Mouse (Mus musculus) R1 (cell line): Measurements from ENCODE around the gene Rbx1.
"Not testable (repeated sequence)": the region's sequence is repeated elsewhere in the genome, so short reads cannot be mapped to it uniquely, and the experiment has no call there.

Experiments used
- DNase-seq: peaks from one replicate; pipeline ENCODE4 v3.0.0-alpha.2; 2018; ENCODE audit warnings: low read depth, low spot score

Gene Rbx1

DNA sequence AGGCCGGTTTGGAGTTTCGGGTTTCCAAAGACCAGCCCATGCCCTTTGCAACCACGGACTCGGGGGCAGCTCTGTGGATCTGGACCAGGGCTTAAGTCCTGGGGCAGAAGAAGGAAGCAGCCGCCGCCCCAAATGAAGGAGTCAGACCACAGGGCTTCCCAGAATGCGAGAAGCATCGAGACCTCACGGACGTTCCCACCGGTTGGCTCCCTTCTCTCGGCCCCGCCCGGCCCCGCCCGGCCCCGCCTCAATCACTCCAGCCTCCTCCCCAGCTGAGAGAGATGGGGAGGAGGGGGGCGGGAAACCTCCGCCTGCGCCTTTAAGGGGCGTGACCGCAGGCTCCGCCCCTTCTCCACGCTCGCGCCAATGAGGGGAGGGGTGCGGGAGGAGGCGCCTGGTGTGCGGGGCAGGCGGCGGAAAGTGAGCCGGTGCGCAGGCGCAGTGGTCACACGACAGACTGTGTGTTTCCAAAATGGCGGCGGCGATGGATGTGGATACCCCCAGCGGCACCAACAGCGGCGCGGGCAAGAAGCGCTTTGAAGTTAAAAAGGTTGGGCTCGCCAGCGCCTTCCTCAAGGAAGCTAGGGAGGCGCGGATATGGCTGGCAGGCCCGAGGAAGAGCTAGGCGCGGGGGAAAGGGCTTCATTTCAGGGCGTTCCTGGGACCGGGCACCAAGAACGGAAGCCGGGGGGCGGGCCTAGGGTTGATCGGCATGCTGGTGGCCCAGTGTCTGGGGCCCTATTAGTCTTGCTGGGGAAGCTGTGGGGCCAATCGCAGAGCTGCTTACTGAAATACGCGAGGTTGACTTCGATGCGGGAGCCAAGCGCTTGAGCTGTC, at the start of gene Rbx1:
Gene Rbx1, plus strand, starts transcription at position 396 of the 837 bp plus-strand sequence.
- DNase-seq = peak; percentile 98

- DNase-seq = peak; percentile 87
These were observed 49.3 kb upstream of the Rbx1 start for GRCm38 (mm10) chr15:81416763-81417310.

GRCm38 (mm10) chr15:81418065-81418464, 48.0 kb upstream of the Rbx1 start:
- peak; percentile 54 for DNase-seq

DNA sequence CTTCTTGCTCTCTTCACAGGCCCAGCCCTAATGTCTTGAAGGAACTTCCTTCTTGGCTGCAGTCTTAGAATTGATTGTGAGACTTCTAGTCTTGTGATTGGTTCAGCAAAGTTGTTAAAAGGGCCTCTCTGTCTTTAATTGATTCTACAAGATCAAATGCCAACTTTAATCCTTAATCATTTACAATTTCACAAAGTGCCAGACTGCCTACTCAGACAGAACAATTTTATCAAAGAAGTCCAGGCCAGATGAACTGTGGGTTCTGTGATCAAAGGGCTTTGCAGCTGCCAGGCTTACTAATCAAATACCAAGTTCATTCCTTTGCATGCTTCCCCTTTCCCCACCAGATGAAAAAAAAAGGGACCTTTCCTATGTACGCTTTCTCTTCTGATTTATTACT, 44.6 kb upstream of the Rbx1 start:
- DNase-seq = no peak

DNA sequence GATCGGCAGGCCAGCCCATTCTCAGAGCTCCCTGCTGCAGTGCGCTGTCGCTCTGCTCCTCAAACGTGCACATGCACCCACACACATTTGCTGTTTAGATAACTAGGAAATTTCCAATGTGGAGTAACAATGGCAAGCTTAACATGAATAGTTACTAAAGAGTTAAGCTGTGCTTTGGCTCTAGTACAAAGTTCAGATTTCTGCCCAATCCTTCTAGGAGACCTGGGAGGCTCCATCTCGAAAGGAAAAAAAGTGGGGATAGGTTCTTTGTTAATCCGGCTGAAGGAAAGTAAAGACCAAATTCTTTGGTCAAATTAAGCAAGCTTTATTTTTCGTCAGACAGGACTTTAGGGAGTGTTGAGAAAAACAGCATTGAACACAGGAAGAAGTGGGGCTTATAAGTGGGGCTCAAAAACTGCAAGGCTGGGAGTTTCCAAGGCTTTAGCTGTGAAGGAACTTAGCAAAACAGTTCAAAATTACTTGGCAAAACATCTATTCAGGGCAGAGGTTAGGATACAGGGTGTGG, 43.9 kb upstream of the Rbx1 start:
- no peak for DNase-seq

DNA sequence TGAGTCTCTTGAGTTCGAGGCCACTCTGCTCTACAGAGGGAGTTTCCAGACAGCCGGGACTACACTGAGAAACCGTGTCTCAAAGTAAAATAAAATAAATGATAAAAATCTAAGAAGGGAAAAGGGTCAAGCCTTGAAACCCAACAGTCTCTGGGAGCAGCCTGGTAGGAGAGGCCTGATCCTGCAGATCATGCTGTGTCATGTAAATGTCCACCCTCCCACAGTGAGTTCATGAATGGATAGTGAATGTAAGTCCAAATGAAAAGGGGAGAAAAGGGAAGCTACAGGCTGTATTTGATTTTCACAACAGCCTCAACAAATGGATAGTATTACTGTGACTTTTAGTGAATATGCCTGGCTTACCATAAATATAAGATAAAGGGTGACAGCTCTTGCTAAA, 40.8 kb upstream of the Rbx1 start:
- DNase-seq = peak; percentile 55

DNA sequence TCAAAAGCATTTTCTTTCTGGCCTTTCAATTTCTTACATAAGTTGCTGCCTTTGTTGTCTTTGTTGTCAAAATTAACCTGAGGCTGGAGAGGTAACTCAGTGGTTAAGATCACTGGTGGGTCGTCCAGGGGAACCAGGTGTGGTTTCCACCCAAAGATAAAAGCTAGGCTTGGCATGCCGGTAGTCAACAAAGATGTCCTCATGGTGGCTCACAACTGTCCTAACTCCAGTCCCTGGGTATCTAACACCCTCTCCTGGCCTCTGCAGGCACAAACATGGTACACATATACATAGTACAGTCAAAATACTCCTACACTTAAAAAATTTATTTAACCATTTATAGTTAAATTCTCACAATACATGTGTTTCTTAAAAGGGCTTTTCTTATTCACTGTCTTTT, 38.1 kb upstream of the Rbx1 start:
- no peak for DNase-seq

DNA sequence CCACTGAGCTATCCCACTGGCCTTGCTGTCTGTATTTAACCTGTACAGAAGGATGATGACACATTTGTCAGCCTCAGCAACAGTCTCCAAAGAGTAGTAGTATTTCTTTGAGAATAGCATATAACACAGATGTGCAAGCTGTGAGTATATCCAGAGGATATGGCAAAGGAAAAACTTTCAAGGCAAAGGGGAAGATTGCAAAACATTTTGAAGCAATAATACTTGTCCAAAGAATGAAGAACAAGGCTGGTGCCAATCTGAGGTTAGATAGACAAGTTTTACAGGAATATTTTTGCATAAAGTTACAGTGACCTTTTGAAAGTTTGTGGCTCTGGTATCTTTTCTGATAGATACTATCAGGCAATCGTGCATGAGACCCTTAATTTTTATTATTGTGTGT, 34.9 kb upstream of the Rbx1 start:
- DNase-seq = no peak

DNA sequence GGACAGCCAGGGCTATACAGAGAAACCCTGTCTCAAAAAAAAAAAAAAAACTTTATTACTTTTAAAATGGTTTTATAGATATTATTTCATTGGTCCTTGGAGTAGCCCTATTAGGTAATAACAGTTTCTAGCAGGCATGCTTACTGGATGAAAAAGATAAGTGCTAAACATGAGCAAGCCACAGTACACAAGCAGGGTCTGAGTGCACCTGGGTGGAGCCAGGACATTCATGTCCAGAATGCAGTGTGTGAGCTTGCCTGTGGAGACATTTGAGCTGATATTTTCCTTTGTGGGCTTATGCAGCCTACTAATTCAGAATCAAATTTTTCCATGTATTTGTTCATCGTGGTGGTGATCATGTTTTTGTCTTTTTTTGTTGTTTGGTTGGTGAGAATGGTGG, 27.8 kb upstream of the Rbx1 start:
- DNase-seq = no peak

GRCm38 (mm10) chr15:81439236-81439635, 26.9 kb upstream of the Rbx1 start:
- DNase-seq = no peak

DNA sequence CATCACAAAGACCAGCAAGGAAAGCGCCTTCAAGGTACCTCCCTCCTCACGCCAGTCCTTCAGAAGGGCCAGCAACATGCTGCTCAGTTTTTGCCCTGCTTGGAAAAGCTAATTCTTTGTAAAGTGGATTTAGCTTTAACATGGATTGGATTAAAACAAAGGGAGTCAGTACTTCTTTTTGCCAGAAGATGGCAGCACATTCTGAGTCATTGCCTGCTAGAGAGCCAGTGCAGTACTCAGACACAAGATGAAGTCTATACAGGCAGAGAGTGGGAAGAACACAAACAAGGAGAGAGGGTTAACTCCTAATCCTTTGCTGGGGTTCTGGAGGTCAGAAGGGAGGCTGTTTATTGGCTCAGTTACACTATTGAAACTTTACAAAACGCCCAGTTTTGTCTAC, 17.6 kb upstream of the Rbx1 start:
- DNase-seq = peak; percentile 64

GRCm38 (mm10) chr15:81461523-81461922, 4.6 kb upstream of the Rbx1 start:
- peak; percentile 77 for DNase-seq

DNA sequence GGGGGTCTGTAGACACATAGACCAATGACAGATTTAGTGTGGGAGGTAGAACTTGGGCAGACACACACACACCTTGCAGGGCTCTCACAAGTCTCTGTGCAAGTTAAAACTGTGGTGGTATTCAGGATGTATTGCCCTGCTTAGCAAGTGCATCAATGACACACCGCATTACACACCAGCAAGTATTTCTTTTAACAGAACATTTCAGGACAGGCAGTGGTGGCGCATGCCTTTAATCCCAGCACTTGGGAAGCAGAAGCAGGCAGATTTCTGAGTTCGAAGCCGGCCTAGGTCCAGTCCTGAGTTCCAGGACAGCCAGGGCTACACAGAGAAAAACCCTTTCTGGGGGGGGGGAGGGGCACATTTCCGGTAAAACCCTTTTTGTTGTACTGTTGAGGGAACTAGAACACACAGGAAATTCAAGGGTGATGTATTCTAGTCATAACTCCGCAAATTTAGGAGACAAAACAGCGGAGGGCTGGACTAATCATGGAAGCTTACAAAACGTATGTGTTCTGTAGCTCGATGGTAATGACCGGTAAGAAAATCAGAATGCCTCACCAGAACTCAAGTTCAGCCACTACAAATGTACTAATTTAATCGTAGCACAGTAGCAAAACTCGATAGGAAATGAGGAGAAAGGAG, 958 bp upstream of the Rbx1 start:
- DNase-seq = no peak

DNA sequence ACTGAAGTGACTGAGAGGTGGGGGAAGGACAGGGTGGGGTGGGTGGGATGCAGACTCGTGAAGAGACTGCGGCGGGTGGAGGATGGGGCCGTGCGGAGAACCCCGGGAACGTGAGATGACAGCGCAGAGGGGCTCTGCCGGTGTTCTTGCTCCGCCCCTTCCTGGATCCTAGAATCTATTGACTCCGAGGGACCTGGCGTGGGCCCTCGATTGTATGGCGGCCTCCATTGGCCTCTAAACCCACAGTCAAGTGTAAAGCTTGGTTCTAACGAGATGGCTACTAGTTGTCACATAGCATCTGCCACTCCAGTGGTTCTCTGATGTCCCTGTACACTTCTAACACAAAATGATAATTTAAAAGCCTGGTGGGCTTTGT, 630 bp downstream of the Rbx1 start:
- no peak for DNase-seq

- peak; percentile 65 for DNase-seq
These were observed 4.6 kb downstream of the Rbx1 start for GRCm38 (mm10) chr15:81470735-81471134.

DNA sequence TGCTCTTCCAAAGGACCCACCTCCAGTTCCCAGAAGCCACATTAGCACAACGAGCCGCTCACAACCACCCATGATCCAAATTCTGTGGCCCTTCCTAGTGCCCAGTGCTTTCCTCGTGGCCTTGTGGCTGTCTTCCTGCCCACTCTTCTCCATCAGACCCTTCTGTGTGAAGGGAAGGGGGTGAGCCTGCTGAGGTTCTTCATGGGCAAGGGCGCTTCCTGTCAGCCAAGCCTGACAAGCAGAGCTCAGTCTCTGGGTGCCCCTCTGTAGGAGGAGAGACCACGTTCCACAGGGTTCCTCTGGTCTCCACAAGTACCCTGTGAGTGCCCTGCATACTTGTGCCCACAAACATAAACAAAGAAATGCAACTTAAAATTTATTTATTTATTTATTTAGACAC, 6.2 kb downstream of the Rbx1 start:
- DNase-seq = no peak

- peak; percentile 56 for DNase-seq
These were observed 9.6 kb downstream of the Rbx1 start for GRCm38 (mm10) chr15:81475654-81476053.

- peak; percentile 88 for DNase-seq
These were observed 10.5 kb downstream of the Rbx1 start for GRCm38 (mm10) chr15:81476597-81476996.

DNA sequence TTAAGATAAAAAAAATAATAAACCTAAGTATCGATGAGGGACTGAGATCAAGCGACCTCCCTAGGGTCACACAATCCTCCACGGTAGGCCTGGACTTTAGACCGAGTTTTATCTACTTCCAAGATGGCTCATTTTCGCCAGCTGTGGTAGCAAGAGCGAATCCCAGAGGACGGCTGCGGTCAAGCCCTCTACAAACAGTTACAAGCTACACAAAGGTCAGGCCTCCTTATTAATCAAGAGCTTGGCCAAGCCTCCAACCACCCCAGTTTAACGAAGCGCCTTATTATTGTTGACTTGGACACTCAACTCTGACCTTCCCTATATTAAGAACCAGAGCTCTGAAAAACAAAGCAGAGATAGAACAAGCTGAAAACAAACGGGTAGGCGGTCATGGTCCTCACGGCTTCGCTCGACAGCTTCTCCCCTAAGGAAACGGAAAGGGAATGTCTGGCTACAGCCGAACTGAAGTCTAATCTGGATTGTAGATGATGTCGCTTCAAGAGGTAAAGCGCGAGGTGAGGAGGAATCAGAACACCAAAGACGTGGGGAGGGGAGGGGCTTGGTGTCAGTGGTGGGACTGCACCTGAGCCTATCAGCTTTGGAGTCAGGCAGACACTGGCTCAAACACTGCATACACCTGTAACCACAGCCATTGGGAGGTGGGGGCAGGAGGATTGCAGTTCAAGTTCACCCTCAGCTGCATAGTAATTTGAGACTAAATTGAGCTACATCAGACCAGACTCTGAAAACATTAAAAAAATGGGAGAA, 13.5 kb downstream of the Rbx1 start:
- peak; percentile 61 for DNase-seq

DNA sequence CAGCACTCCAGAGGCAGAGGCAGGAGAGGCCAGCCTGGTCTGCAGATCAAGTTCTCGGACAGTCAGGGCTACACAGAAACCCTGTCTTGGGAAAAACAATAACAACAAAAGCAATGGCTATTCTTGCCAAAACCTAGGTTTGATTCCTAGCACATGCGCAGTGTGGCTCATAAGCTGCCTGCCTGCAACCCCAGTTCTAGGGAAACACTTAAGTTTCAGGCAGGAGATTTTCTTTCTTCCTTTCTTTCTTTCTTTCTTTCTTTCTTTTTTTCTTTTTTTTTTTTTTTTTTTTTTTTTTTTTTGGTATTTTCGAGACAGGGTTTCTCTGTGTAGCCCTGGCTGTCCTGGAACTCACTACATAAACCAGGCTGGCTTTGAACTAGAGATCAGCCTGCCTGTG, 14.2 kb downstream of the Rbx1 start:
- not testable (repeated sequence) for DNase-seq

GRCm38 (mm10) chr15:81480977-81481379, 14.9 kb downstream of the Rbx1 start:
- DNase-seq = peak; percentile 89

- DNase-seq = no peak
These were observed 16.9 kb downstream of the Rbx1 start for GRCm38 (mm10) chr15:81482966-81483365.
